Mouse (Mus musculus): ENCODE results near the gene Pm20d1. TPM values are rescaled to one million over a fixed set of nuclear protein-coding genes. Genes with fewer than 3 reads are reported as not detected.

Pm20d1 gene
- total RNA-seq, 2 experiments from 2014 or later, result 1.5 to 2.3 TPM

- H3K4me3 ChIP-seq, result no peak overlapping the region
- intact Hi-C loops (cut with DNase I), result no loop called here
- no peak for DNase-seq (ENCODE audit: extremely low spot score in 1 of 2, low spot score in 2 of 2)
Observed at GRCm38 (mm10) chr1:131869561-131869960, 72.4 kb downstream of the Pm20d1 start.

More at GRCm38 (mm10) chr1:131869561-131869960, 72.4 kb downstream of the Pm20d1 start:
- H3K27ac ChIP-seq, result no peak overlapping the region
- TF ChIP-seq CTCF (IDR thresholded peaks at IDR 0.05), result no peak

Other genes starting within 250 kb of the Pm20d1 start
- not detected for gene Avpr1b, start 198.1 kb upstream of the Pm20d1 start, total RNA-seq (2021)
- gene Ctse, start 159.1 kb upstream of the Pm20d1 start, total RNA-seq (2021), result under 1 TPM in 1 of 2 experiments, not detected in 1; 0.18 TPM
- gene Rab7b, start 108.7 kb upstream of the Pm20d1 start, total RNA-seq (2021), result 1 to 10 TPM; 1.6 to 1.9 TPM
- gene Slc26a9, start 53.4 kb upstream of the Pm20d1 start, total RNA-seq (2021), result under 1 TPM in 1 of 2 experiments, not detected in 1; 0.09 TPM
- 10 to 100 TPM; 42.6 to 46.8 TPM for gene Slc41a1, start 30.1 kb downstream of the Pm20d1 start, total RNA-seq (2021)
- gene Rab29, start 69.8 kb downstream of the Pm20d1 start, total RNA-seq (2021), result 1 to 10 TPM; 4.8 to 5.0 TPM
- gene Nucks1, start 113.2 kb downstream of the Pm20d1 start, total RNA-seq (2021), result 100 to 1,000 TPM; 145 to 148 TPM
- under 1 TPM; 0.48 to 0.68 TPM for gene Slc45a3, start 165.6 kb downstream of the Pm20d1 start, total RNA-seq (2021)
- gene Elk4, start 210.2 kb downstream of the Pm20d1 start, total RNA-seq (2021), result 10 to 100 TPM; 55.7 to 57.8 TPM